Mouse (Mus musculus) heart, postnatal 0 days (tissue): ENCODE measurements around the gene Gsap. TPM values are rescaled to one million over a fixed set of nuclear protein-coding genes. Genes with fewer than 3 reads are reported as not detected.
"Not testable (repeated sequence)": the region's sequence is repeated elsewhere in the genome, so short reads cannot be mapped to it uniquely, and the experiment has no call there.

Source experiments
- ATAC-seq: fragments of 200-750 bp; cut with Nextera tagmentation; 2 replicates; pipeline ENCODE4 v1.8.0; 2017; ENCODE audit warnings: low read depth, moderate number of reproducible peaks, moderate library complexity; ENCODE audit not compliant: insufficient read depth
- DNase-seq: peaks from one replicate; pipeline ENCODE4 v3.0.0-alpha.2; 2016; ENCODE audit warnings: low spot score
- H3K27ac ChIP-seq: fragments of 300-500 bp; sonication (generic); 2 replicates; pipeline ENCODE4 v1.5.1; 2014; ENCODE audit warnings: low read depth, mild to moderate bottlenecking
- H3K27me3 ChIP-seq: fragments of 300-500 bp; sonication (generic); 2 replicates; pipeline ENCODE4 v1.6.1; 2014; ENCODE audit warnings: low read length, mixed read lengths; ENCODE audit not compliant: control insufficient read depth, insufficient read depth
- H3K36me3 ChIP-seq: fragments of 300-500 bp; sonication (generic); replicated peaks from 2 replicates; pipeline ENCODE4 v1.6.1; 2014; ENCODE audit warnings: low read length, mixed read lengths; ENCODE audit not compliant: control insufficient read depth, insufficient read depth
- H3K4me1 ChIP-seq: fragments of 300-500 bp; sonication (generic); 2 replicates; pipeline ENCODE4 v1.6.1; 2014; ENCODE audit warnings: antibody characterized with exemption; ENCODE audit not compliant: control insufficient read depth, insufficient read depth
- H3K4me2 ChIP-seq: fragments of 300-500 bp; sonication (generic); 2 replicates; pipeline ENCODE4 v1.6.1; 2014; ENCODE audit warnings: low read depth, mild to moderate bottlenecking, low read length, moderate library complexity
- H3K4me3 ChIP-seq: fragments of 300-500 bp; sonication (generic); 2 replicates; pipeline ENCODE4 v1.5.1; 2014; ENCODE audit warnings: low read depth, low read length
- H3K9ac ChIP-seq: fragments of 300-500 bp; sonication (generic); replicated peaks from 2 replicates; pipeline ENCODE4 v1.6.1; 2014; ENCODE audit warnings: low read depth, low read length, mixed read lengths
- H3K9me3 ChIP-seq: fragments of 300-500 bp; sonication (generic); replicated peaks from 2 replicates; pipeline ENCODE4 v1.6.1; 2016; ENCODE audit warnings: low read length; ENCODE audit not compliant: control insufficient read depth
- CTCF ChIP-seq: IDR thresholded peaks from 2 replicates; pipeline ENCODE4 v1.5.1; 2016; ENCODE audit warnings: antibody characterized with exemption, control low read depth, low read depth
- EP300 ChIP-seq: IDR thresholded peaks from 2 replicates; pipeline ENCODE4 v1.6.1; 2016; ENCODE audit warnings: antibody characterized with exemption, low read depth
- WGBS: fragments of 180-500 bp; shearing (Covaris S2); extraction: QIAGEN DNeasy Blood & Tissue Kit; methylation state at CpG from one replicate; pipeline ENCODE4 v1.1.7; 2014; 5-methylcytosine and 5-hydroxymethylcytosine counted together
- polyA plus RNA-seq: library from polyadenylated mRNA; unstranded; fragments of >200 nt; fragmentation: Nextera tagmentation; extraction: Ambion mirVana; gene quantifications from 2 replicates; pipeline ENCODE4 v1.2.1, GENCODE M21; 2015
- total RNA-seq: library from RNA; depleted of rRNA; stranded (reverse); fragments of >200 nt; gene quantifications from 2 replicates; pipeline ENCODE4 v1.2.3, GENCODE M21; 2014; ENCODE audit warnings: low replicate concordance; rRNA removed

The Gsap gene
- total RNA-seq (2.0 and 2.8 TPM in 2 replicates), polyA plus RNA-seq (0.99 and 1.4 TPM in 2 replicates)

DNA sequence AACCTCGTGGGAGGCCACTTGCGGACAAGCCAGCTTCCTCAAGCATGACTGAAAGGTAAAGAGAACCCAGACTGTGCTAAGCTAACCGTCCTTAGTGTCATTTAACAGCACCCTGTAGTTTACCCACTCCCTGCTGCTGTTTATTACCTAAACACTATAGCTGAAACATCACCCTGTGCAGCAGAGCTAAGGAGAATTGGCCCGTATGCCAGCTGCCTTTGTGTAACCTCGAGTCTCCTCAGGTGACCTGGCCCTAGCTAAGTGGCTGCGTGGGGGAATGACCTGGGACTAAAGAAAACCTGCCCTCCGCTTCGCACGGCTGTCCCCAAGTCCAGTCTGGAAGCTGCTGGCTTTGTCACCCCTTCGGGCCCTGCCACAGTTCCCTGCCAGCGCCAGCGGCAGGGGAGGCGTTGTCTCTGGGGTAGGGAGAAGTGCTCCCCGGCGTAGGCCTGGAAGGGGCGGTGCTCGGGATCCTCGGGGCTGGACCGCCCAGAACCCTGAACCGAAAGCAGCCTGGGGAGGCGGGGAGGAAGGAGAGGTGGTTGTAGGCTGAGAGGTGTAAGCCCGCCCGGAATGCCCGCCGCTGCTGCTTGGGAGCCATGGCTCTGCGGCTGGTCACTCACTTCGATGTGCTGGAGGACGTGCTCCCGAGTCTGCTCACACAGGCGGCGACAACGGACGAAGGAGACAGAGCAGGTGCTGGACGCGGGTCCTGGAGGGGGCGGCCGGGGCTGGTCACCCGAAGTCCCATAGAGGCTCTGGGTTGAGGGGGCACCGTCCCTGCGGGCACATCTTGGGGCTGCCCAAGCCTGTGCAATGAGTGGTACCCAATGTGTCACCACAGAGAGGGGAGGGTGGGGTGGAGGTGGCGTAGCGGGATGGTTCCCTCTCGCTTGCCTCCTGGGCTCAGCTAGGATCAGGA, at the start of gene Gsap:
TSS of gene Gsap (plus strand) at position 492 of the 922 bp plus-strand sequence.
- H3K27me3 ChIP-seq = no peaks in the 10 kb centered on the region
- no peaks in the 10 kb centered on the region for H3K36me3 ChIP-seq
- H3K4me3 ChIP-seq = peak within 1 kb of the TSS; percentile 69
- no peak within 1 kb of the TSS for H3K27ac ChIP-seq
- ATAC-seq = peak; percentile 83
- no peaks in the 10 kb centered on the region for H3K9me3 ChIP-seq
- TF ChIP-seq CTCF (no peak), EP300 (no peak)
- H3K4me2 ChIP-seq = peak within 1 kb of the TSS; percentile 93
- peak within 1 kb of the TSS; percentile 64 for H3K9ac ChIP-seq
- H3K4me1 ChIP-seq = no peaks in the 10 kb centered on the region
- 6% methylated on average over 42 of the region's 43 CpGs for WGBS
- DNase-seq = no peak

- peaks cover 18% of the 10 kb centered on the region; the same call in 1 of the 2 replicates for H3K4me1 ChIP-seq
- H3K4me2 ChIP-seq = no peak overlapping the region
- no peaks in the 10 kb centered on the region for H3K36me3 ChIP-seq
- no peak overlapping the region for H3K4me3 ChIP-seq
- no peaks in the 10 kb centered on the region for H3K27me3 ChIP-seq
- TF ChIP-seq EP300 = no peak
- peak overlapping the region; percentile 16; the same call in 1 of the 2 replicates for H3K27ac ChIP-seq
- 30% methylated on average over 5 of the region's 5 CpGs for WGBS
- ATAC-seq (no peak), DNase-seq (peak; percentile 31)
- no peak overlapping the region for H3K9ac ChIP-seq
- no peaks in the 10 kb centered on the region for H3K9me3 ChIP-seq
Observed at GRCm38 (mm10) chr5:21136575-21136974, 49.5 kb upstream of the Gsap start.

DNA sequence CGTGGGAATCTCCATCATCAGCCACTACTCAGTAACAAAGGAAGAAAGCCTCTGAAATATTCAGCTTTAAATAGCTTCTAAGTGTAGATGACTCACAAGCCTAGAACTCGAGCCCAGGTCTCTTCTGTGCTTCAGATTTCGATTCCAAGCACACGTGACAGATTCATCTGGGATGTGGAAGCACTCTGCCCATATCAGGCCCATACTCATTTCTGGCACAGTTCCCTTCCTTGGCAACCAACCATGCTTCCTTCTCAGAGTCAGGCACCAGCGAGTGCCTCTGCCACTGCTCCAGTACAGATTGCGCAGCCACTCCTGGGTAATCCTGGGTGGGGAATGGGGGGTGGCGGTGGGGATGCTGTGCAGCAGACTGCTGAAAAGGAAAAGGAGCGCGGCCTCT, 46.5 kb upstream of the Gsap start:
- Histone ChIP-seq H3K27ac (peak overlapping the region; percentile 90), H3K4me1 (peaks cover 23% of the 10 kb centered on the region), H3K36me3 (no peaks in the 10 kb centered on the region), H3K4me3 (0 out of 2 replicates have a peak overlapping the region, but pooled peaks have one; percentile 2), H3K9ac (no peak overlapping the region), H3K9me3 (no peaks in the 10 kb centered on the region), H3K4me2 (peak overlapping the region; percentile 42), H3K27me3 (no peaks in the 10 kb centered on the region)
- WGBS = 18% methylated on average over 9 of the region's 9 CpGs
- DNase-seq (peak; percentile 94), ATAC-seq (peak; percentile 95)
- TF ChIP-seq EP300 = peak; percentile 68; the same call in 1 of the 2 replicates
- TF ChIP-seq CTCF = no peak; the same call in 1 of the 2 replicates

GRCm38 (mm10) chr5:21141133-21141551, 44.9 kb upstream of the Gsap start:
- H3K27ac ChIP-seq = peak overlapping the region; percentile 90
- not testable (repeated sequence) for H3K4me3 ChIP-seq, H3K36me3 ChIP-seq, H3K9me3 ChIP-seq, H3K27me3 ChIP-seq, H3K9ac ChIP-seq, ATAC-seq
- 54% methylated on average over 7 of the region's 7 CpGs for WGBS
- TF ChIP-seq CTCF = peak; percentile 61
- H3K4me2 ChIP-seq = peak overlapping the region; percentile 23
- peak; percentile 72 for DNase-seq
- H3K4me1 ChIP-seq = peaks cover 21% of the 10 kb centered on the region

DNA sequence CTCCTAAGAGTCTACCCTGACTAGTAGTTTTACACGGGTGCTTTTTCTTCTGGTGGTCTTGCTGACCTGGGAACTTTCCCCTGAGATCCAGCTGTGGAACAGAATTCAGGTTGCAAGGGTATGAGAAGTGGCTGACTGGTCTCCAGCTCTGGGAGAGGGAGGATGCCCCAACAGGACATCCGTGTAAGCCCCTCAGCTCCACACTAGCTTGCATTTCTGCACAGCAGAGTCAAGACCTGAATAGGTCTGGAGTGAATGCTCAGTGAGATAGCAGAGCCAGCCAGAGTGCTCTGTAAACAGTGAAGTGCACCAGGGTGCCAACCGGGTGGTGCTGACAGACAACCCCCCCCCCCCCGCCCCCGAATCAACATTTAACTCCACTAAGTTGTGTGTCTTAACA, 44.4 kb upstream of the Gsap start:
- Histone ChIP-seq H3K27me3 (no peaks in the 10 kb centered on the region), H3K9ac (no peak overlapping the region), H3K4me1 (peaks cover 16% of the 10 kb centered on the region), H3K36me3 (no peaks in the 10 kb centered on the region), H3K27ac (peak overlapping the region; percentile 90), H3K4me2 (peak overlapping the region; percentile 23), H3K4me3 (no peak overlapping the region), H3K9me3 (no peaks in the 10 kb centered on the region)
- DNase-seq (no peak), ATAC-seq (no peak)
- 25% methylated on average over 5 of the region's 5 CpGs for WGBS
- TF ChIP-seq CTCF (no peak), EP300 (no peak)
